Mouse (Mus musculus) liver, postnatal 0 days (tissue): ENCODE measurements around the gene Sympk. TPM values are rescaled to one million over a fixed set of nuclear protein-coding genes. Genes with fewer than 3 reads are reported as not detected.

ENCODE experiments used
- ATAC-seq: fragments of 200-750 bp; cut with Nextera tagmentation; 2 replicates; pipeline ENCODE4 v1.8.0; 2017; ENCODE audit warnings: mild to moderate bottlenecking, moderate library complexity
- DNase-seq: peaks from one replicate; pipeline ENCODE4 v3.0.0-alpha.2; 2016
- H3K27ac ChIP-seq: fragments of 300-500 bp; sonication (generic); 2 replicates; pipeline ENCODE4 v1.5.1; 2014; ENCODE audit warnings: antibody characterized with exemption, moderate library complexity, mild to moderate bottlenecking, low read depth
- H3K27me3 ChIP-seq: fragments of 300-500 bp; sonication (generic); 2 replicates; pipeline ENCODE4 v1.6.1; 2014; ENCODE audit warnings: low read length, control low read depth, mixed read lengths; ENCODE audit not compliant: insufficient read depth
- H3K36me3 ChIP-seq: fragments of 300-500 bp; sonication (generic); replicated peaks from 2 replicates; pipeline ENCODE4 v1.6.1; 2014; ENCODE audit warnings: mild to moderate bottlenecking, control low read depth, low read length, moderate library complexity, mixed read lengths; ENCODE audit not compliant: insufficient read depth
- H3K4me1 ChIP-seq: fragments of 300-500 bp; sonication (generic); 2 replicates; pipeline ENCODE4 v1.6.1; 2014; ENCODE audit warnings: antibody characterized with exemption, mild to moderate bottlenecking, control low read depth; ENCODE audit not compliant: insufficient read depth
- H3K4me2 ChIP-seq: fragments of 300-500 bp; sonication (generic); 2 replicates; pipeline ENCODE4 v1.6.1; 2014; ENCODE audit warnings: low read depth, mild to moderate bottlenecking, low read length, moderate library complexity, mixed read lengths
- H3K4me3 ChIP-seq: fragments of 300-500 bp; sonication (generic); 2 replicates; pipeline ENCODE4 v1.5.1; 2014; ENCODE audit warnings: low read depth, low read length
- H3K9ac ChIP-seq: fragments of 300-500 bp; sonication (generic); replicated peaks from 2 replicates; pipeline ENCODE4 v1.6.1; 2014; ENCODE audit warnings: mild to moderate bottlenecking, moderate library complexity
- H3K9me3 ChIP-seq: fragments of 300-500 bp; sonication (generic); 2 replicates; pipeline ENCODE4 v1.6.1; 2016; ENCODE audit warnings: mild to moderate bottlenecking, control low read depth, low read length, mixed read lengths
- CTCF ChIP-seq: sonication (generic); IDR thresholded peaks from 2 replicates; pipeline ENCODE4 v1.5.1; 2016; ENCODE audit warnings: antibody characterized with exemption, low read depth
- EP300 ChIP-seq: IDR thresholded peaks from 2 replicates; pipeline ENCODE4 v1.6.1; 2016; ENCODE audit warnings: antibody characterized with exemption, low read depth, mild to moderate bottlenecking
- WGBS: fragments of 180-500 bp; shearing (Covaris S2); extraction: QIAGEN DNeasy Blood & Tissue Kit; methylation state at CpG from one replicate; pipeline ENCODE4 v1.1.7; 2014; ENCODE audit not compliant: insufficient replicate concordance; 5-methylcytosine and 5-hydroxymethylcytosine counted together
- polyA plus RNA-seq: library from polyadenylated mRNA; unstranded; fragments of >200 nt; fragmentation: Nextera tagmentation; extraction: Ambion mirVana; gene quantifications from 2 replicates; pipeline ENCODE4 v1.2.1, GENCODE M21; 2015

The Sympk gene
- polyA plus RNA-seq, 1 experiment from 2014 or later, result 6.9 TPM

DNA sequence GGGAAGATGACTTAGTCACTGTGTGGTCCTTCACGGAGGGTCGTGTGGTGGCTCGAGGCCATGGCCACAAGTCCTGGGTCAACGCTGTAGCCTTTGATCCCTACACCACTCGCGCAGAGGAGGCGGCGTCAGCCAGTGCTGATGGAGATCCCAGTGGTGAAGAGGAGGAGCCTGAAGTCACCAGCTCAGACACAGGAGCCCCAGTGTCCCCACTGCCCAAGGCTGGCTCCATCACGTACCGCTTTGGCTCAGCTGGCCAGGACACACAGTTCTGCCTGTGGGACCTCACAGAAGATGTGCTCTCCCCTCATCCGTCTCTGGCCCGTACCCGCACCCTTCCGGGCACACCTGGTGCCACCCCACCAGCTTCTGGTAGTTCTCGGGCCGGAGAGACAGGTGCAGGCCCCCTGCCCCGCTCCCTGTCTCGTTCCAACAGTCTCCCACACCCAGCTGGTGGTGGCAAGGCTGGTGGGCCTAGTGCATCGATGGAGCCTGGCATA, 56.3 kb downstream of the Sympk start:
- Histone ChIP-seq H3K4me1 (peaks cover 51% of the 10 kb centered on the region), H3K27ac (no peak overlapping the region), H3K9ac (no peak overlapping the region), H3K4me3 (no peak overlapping the region), H3K4me2 (no peak overlapping the region), H3K27me3 (peaks cover 30% of the 10 kb centered on the region; the same call in 1 of the 2 replicates), H3K9me3 (no peaks in the 10 kb centered on the region), H3K36me3 (peaks cover 17% of the 10 kb centered on the region)
- TF ChIP-seq CTCF (no peak), EP300 (no peak)
- DNase-seq, result peak; percentile 15
- WGBS, result 83% methylated on average over 19 of the region's 19 CpGs
- ATAC-seq, result no peak

DNA sequence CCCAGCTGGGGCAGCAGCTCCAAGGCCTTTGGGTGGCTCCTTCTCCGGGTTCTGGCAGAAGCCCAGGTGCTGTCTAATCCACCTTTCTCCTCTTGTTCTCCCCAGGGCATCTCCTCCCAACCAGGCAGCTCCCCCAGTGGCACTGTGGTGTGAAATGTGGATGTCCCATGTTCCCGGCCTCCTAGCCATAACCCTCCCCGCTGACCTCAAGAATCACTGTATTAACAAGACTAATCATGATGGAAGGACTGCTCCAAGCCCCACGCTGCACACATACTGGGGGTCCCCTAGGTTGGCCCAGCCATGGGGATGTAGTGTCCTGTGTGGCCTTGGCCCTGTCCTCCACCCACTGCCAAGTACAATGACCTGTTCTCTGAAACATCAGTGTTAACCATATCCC, 58.0 kb downstream of the Sympk start:
- H3K27ac ChIP-seq, result no peak overlapping the region
- H3K4me1 ChIP-seq, result peaks cover 52% of the 10 kb centered on the region
- DNase-seq (peak; percentile 17), ATAC-seq (no peak)
- H3K4me3 ChIP-seq, result no peak overlapping the region
- TF ChIP-seq EP300, result no peak
- 80% methylated on average over 4 of the region's 4 CpGs for WGBS
- H3K36me3 ChIP-seq, result peaks cover 17% of the 10 kb centered on the region
- H3K9me3 ChIP-seq, result no peaks in the 10 kb centered on the region
- peaks cover 35% of the 10 kb centered on the region for H3K27me3 ChIP-seq
- peak overlapping the region; percentile 44; the same call in 1 of the 2 replicates for H3K9ac ChIP-seq
- no peak overlapping the region for H3K4me2 ChIP-seq

DNA sequence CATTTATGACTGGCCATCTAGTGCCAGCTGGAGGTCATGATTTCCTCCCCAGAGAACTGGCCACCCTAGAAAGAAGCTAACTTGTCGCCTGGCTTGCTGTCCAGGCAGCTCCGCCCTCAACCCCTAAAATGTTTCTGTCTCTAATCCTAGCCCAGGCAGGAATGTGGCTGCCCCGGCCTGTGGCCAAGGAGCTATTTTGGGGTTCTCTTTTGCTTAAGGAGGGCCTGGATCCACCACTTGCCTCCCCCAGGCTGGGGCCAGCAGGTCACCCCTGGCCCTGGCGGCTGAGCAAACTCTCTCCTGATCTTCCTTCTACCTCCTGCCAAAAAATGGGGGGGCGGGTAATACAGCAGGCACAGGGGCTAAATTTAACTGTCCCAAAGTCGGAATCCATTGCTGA, 58.9 kb downstream of the Sympk start:
- H3K27ac ChIP-seq, result 0 out of 2 replicates have a peak overlapping the region, but pooled peaks have one; percentile 44
- WGBS, result 62% methylated on average over 6 of the region's 6 CpGs
- H3K4me1 ChIP-seq, result peaks cover 44% of the 10 kb centered on the region
- DNase-seq, result peak; percentile 14
- no peaks in the 10 kb centered on the region for H3K9me3 ChIP-seq
- ATAC-seq, result no peak
- no peak for TF ChIP-seq CTCF
- no peak for TF ChIP-seq EP300
- peaks cover 16% of the 10 kb centered on the region for H3K36me3 ChIP-seq
- H3K27me3 ChIP-seq, result peaks cover 42% of the 10 kb centered on the region
- H3K9ac ChIP-seq, result no peak overlapping the region
- peak overlapping the region; percentile 51 for H3K4me2 ChIP-seq
- H3K4me3 ChIP-seq, result no peak overlapping the region

GRCm38 (mm10) chr7:19083701-19084100, 59.5 kb downstream of the Sympk start, which contains the start of gene Dmpk:
TSS of gene Dmpk (plus strand) at chr7:19083849.
- H3K9me3 ChIP-seq, result no peaks in the 10 kb centered on the region
- H3K4me1 ChIP-seq, result peaks cover 43% of the 10 kb centered on the region
- DNase-seq (peak; percentile 29), ATAC-seq (peak; percentile 20; the same call in 1 of the 2 replicates)
- peaks cover 44% of the 10 kb centered on the region for H3K27me3 ChIP-seq
- peak within 1 kb of the TSS; percentile 44; the same call in 1 of the 2 replicates for H3K9ac ChIP-seq
- H3K4me2 ChIP-seq, result peak within 1 kb of the TSS; percentile 51
- H3K36me3 ChIP-seq, result peaks cover 10% of the 10 kb centered on the region
- 48% methylated on average over 10 of the region's 10 CpGs for WGBS
- TF ChIP-seq EP300, result no peak
- no peak for TF ChIP-seq CTCF
- peak within 1 kb of the TSS; percentile 44 for H3K27ac ChIP-seq
- H3K4me3 ChIP-seq, result peak within 1 kb of the TSS; percentile 34

DNA sequence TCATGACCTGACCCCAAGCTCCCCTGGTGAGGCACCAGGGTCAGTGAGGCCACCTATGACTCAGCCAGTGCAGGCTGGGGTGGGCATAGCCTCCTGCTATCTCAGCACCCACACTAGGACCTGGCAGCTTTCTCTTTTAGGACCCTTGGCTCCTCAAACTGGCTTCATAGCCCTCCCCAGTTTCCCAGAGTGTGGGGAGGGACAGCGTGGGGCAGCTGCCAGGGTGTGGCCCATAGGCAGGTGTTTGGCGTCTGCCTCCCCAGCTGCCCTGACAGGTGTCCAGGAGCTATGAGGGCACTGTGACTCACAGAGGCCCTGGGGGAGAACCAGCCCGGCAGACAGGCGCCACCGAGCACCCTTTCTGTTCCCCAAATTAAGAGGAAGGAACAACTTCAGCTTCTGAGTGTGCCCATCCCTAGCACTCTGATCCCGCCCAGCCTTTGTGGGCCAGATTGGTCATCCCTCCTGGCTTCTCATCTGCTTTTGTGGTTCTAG, 60.1 kb downstream of the Sympk start:
- H3K4me2 ChIP-seq, result peak overlapping the region; percentile 51
- H3K4me3 ChIP-seq, result peak overlapping the region; percentile 34
- 35% methylated on average over 6 of the region's 6 CpGs for WGBS
- H3K36me3 ChIP-seq, result peaks cover 7% of the 10 kb centered on the region; the same call in 1 of the 2 replicates
- H3K4me1 ChIP-seq, result peaks cover 40% of the 10 kb centered on the region
- H3K9me3 ChIP-seq, result no peaks in the 10 kb centered on the region
- H3K27me3 ChIP-seq, result peaks cover 44% of the 10 kb centered on the region
- ATAC-seq (peak; percentile 42), DNase-seq (peak; percentile 65)
- H3K27ac ChIP-seq, result peak overlapping the region; percentile 44
- TF ChIP-seq EP300, result no peak
- TF ChIP-seq CTCF, result no peak
- H3K9ac ChIP-seq, result peak overlapping the region; percentile 30; the same call in 1 of the 2 replicates

- Histone ChIP-seq H3K9me3 (no peaks in the 10 kb centered on the region), H3K4me1 (peaks cover 40% of the 10 kb centered on the region), H3K36me3 (peaks cover 7% of the 10 kb centered on the region; the same call in 1 of the 2 replicates), H3K27me3 (peaks cover 44% of the 10 kb centered on the region), H3K9ac (no peak overlapping the region), H3K4me2 (peak overlapping the region; percentile 51), H3K4me3 (peak overlapping the region; percentile 17; the same call in 1 of the 2 replicates), H3K27ac (peak overlapping the region; percentile 44)
- no peak for TF ChIP-seq CTCF
- no peak for TF ChIP-seq EP300
- WGBS, result 30% methylated on average over 8 of the region's 9 CpGs
- no peak for ATAC-seq
- no peak for DNase-seq
Measured at GRCm38 (mm10) chr7:19084921-19085473, 60.8 kb downstream of the Sympk start.
